Mouse (Mus musculus) thymus, adult 2 months (tissue): ENCODE results near the gene Zbtb3. TPM values are rescaled to one million over a fixed set of nuclear protein-coding genes. Genes with fewer than 3 reads are reported as not detected.
"Not testable (repeated sequence)": the region's sequence is repeated elsewhere in the genome, so short reads cannot be mapped to it uniquely, and the experiment has no call there.

Experiments used
- DNase-seq: peaks from one replicate; pipeline ENCODE4 v3.0.0; 2021
- H3K27ac ChIP-seq: fragments of 200-500 bp; 2 replicates; pipeline ENCODE4 v1.5.1; 2012; ENCODE audit warnings: low read length, control low read depth; ENCODE audit not compliant: control insufficient read depth, insufficient read depth
- H3K27me3 ChIP-seq: fragments of 200-500 bp; 2 replicates; pipeline ENCODE4 v1.6.1; 2012; ENCODE audit warnings: mild to moderate bottlenecking, low read length, moderate library complexity, mixed read lengths; ENCODE audit not compliant: control insufficient read depth, insufficient read depth
- H3K36me3 ChIP-seq: fragments of 200-500 bp; 2 replicates; pipeline ENCODE4 v1.6.1; 2012; ENCODE audit warnings: mild to moderate bottlenecking, low read length, moderate library complexity; ENCODE audit not compliant: control insufficient read depth, insufficient read depth
- H3K4me1 ChIP-seq: fragments of 200-500 bp; replicated peaks from 2 replicates; pipeline ENCODE4 v1.6.1; 2012; ENCODE audit warnings: low read length; ENCODE audit not compliant: control insufficient read depth, insufficient read depth
- H3K4me3 ChIP-seq: fragments of 200-500 bp; 2 replicates; pipeline ENCODE4 v1.5.1; 2012; ENCODE audit warnings: mild to moderate bottlenecking, low read length, control low read depth, moderate library complexity; ENCODE audit not compliant: control insufficient read depth, insufficient read depth
- CTCF ChIP-seq: fragments of 200-500 bp; IDR thresholded peaks from 2 replicates; pipeline ENCODE4 v1.5.1; 2012; ENCODE audit warnings: mild to moderate bottlenecking, control low read depth, low read length, moderate library complexity, borderline replicate concordance; ENCODE audit not compliant: control insufficient read depth, poor library complexity, insufficient read depth; ENCODE audit errors: extremely low read depth
- POLR2A ChIP-seq: fragments of 200-500 bp; IDR thresholded peaks from 2 replicates; pipeline ENCODE4 v1.6.1; 2012; ENCODE audit warnings: mild to moderate bottlenecking, low read length, control low read depth, moderate library complexity; ENCODE audit not compliant: control insufficient read depth, poor library complexity, insufficient read depth; ENCODE audit errors: extremely low read depth
- WGBS: fragments of 180-500 bp; shearing (Covaris S2); methylation state at CpG from one replicate; pipeline ENCODE4 v1.1.7; 2018; 5-methylcytosine and 5-hydroxymethylcytosine counted together
- polyA plus RNA-seq: library from polyadenylated mRNA; depleted of rRNA; stranded (reverse); fragments of >200 nt; gene quantifications from 2 replicates; pipeline ENCODE4 v1.2.3, GENCODE M21; 2012

The Zbtb3 gene
- polyA plus RNA-seq, 1 experiment = 3.0 TPM

- TF ChIP-seq POLR2A (no peak), CTCF (no peak)
- 98% methylated on average over 8 of the region's 8 CpGs for WGBS
- Histone ChIP-seq H3K36me3 (peaks cover 88% of the 10 kb centered on the region), H3K27ac (no peak overlapping the region), H3K4me1 (no peaks in the 10 kb centered on the region), H3K4me3 (no peak overlapping the region), H3K27me3 (no peaks in the 10 kb centered on the region)
- DNase-seq = no peak
Measured at GRCm38 (mm10) chr19:8830664-8831063, 28.3 kb downstream of the Zbtb3 start.

DNA sequence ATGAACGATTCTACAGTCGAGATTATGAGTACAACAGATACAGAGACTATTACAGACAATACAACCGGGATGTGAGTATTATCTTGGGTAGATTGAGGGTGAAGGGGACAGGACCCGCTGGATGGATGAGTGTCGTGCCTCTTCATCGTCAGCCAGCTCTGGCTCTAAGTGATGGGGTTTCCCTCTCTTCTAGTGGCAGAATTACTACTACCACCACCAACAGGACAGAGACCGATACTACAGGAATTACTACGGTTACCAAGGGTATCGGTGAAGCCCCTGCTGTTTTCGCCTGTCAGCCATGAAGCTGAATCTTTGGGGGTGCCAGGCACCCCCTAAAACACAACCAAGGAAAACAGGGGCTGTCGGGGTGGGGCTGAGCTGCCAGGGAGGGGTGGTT, 28.9 kb downstream of the Zbtb3 start:
- no peak overlapping the region for H3K4me3 ChIP-seq
- TF ChIP-seq CTCF (no peak), POLR2A (no peak)
- no peak overlapping the region for H3K27ac ChIP-seq
- H3K36me3 ChIP-seq = peaks cover 82% of the 10 kb centered on the region
- H3K27me3 ChIP-seq = no peaks in the 10 kb centered on the region
- no peaks in the 10 kb centered on the region for H3K4me1 ChIP-seq
- DNase-seq = no peak
- WGBS = 96% methylated on average over 11 of the region's 11 CpGs

DNA sequence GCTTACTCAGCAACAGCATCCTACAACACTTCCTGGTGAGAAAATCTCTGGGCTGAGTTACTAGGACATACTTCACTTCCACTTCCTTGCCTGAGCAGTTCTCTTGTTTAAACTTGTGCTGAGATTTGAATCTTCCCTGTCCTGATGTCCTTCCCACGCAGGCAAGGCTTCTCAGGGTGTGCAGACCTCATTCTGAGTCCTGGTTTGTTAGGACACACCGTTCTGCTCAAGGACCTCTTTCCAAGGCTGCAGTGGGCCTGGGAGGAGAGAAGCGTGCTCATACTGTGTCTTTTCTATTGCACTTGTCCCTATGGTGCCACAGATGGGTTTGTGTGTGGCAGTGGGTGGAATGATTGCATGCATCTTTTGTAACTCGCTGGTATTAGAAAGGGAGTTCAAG, 30.6 kb downstream of the Zbtb3 start:
- no peak for TF ChIP-seq POLR2A
- no peak for TF ChIP-seq CTCF
- WGBS = 94% methylated on average over 4 of the region's 4 CpGs

GRCm38 (mm10) chr19:8836327-8836726, 34.0 kb downstream of the Zbtb3 start:
- not testable (repeated sequence) for H3K27me3 ChIP-seq, H3K4me3 ChIP-seq, DNase-seq, H3K27ac ChIP-seq
- H3K36me3 ChIP-seq = peaks cover 33% of the 10 kb centered on the region
- WGBS = 97% methylated on average over 10 of the region's 10 CpGs
- peaks cover 32% of the 10 kb centered on the region for H3K4me1 ChIP-seq

More for the DNA sequence above, 30.6 kb downstream of the Zbtb3 start:
- H3K27me3 ChIP-seq = no peaks in the 10 kb centered on the region
- peaks cover under 1% of the 10 kb centered on the region for H3K4me1 ChIP-seq
- H3K4me3 ChIP-seq = no peak overlapping the region
- no peak overlapping the region for H3K27ac ChIP-seq
- H3K36me3 ChIP-seq = peaks cover 65% of the 10 kb centered on the region
- DNase-seq = no peak

- Histone ChIP-seq H3K27ac (peak within 1 kb of the TSS; percentile 60), H3K27me3 (no peaks in the 10 kb centered on the region), H3K4me3 (peak within 1 kb of the TSS; percentile 86), H3K4me1 (peaks cover 33% of the 10 kb centered on the region), H3K36me3 (peaks cover 23% of the 10 kb centered on the region)
- WGBS = 4% methylated on average over 38 of the region's 38 CpGs
- TF ChIP-seq POLR2A (no peak), CTCF (peak; percentile 90)
- DNase-seq = peak; percentile 83
Measured at GRCm38 (mm10) chr19:8837251-8837791, 35.0 kb downstream of the Zbtb3 start, which contains the start of gene Bscl2. Gene Bscl2 (plus strand): TSS chr19:8837467.

- TF ChIP-seq POLR2A = no peak
- TF ChIP-seq CTCF = no peak
- no peaks in the 10 kb centered on the region for H3K27me3 ChIP-seq
- H3K36me3 ChIP-seq = peaks cover 16% of the 10 kb centered on the region
- peaks cover 33% of the 10 kb centered on the region for H3K4me1 ChIP-seq
- WGBS = 32% methylated on average over 15 of the region's 15 CpGs
- H3K4me3 ChIP-seq = peak overlapping the region; percentile 86
- no peak for DNase-seq
- H3K27ac ChIP-seq = no peak overlapping the region
Measured at GRCm38 (mm10) chr19:8838041-8838730, 35.8 kb downstream of the Zbtb3 start.
